Mouse (Mus musculus) kidney, adult 10 weeks (tissue): ENCODE measurements around the gene Mtmr3. TPM values are rescaled to one million over a fixed set of nuclear protein-coding genes. Genes with fewer than 3 reads are reported as not detected.

Source experiments
- polyA plus RNA-seq: library from polyadenylated mRNA; stranded (reverse); fragments of 350-450 nt; fragmentation: Illumina TruSeq; extraction: RNeasy Lipid Tissue Mini Kit (QIAGEN cat#74804); gene quantifications from one replicate; pipeline ENCODE4 v1.2.3, GENCODE M21; 2014; ENCODE audit warnings: low read depth, low replicate concordance

The Mtmr3 gene
- polyA plus RNA-seq, result 18.0 TPM

GRCm38 (mm10) chr11:4594608-4595500 lies at the start of gene Mtmr3:
Gene Mtmr3 (minus strand): TSS chr11:4594863.

GRCm38 (mm10) chr11:4637534-4638234 lies 43.0 kb upstream of the Mtmr3 start, which contains the start of gene Ascc2:
Gene Ascc2 (plus strand): TSS chr11:4637747.

GRCm38 (mm10) chr11:4620017-4620485 lies 25.4 kb upstream of the Mtmr3 start, which contains the start of gene Gm11032:
Gene Gm11032 (plus strand): TSS chr11:4620067.

GRCm38 (mm10) chr11:4440978-4441377 lies 153.7 kb downstream of the Mtmr3 start, which contains the start of gene Hormad2:
Gene Hormad2 (minus strand): TSS chr11:4441105.

Other genes starting within 250 kb of the Mtmr3 start
- gene Hormad2, start 153.8 kb downstream of the Mtmr3 start, polyA plus RNA-seq, result not detected
- not detected for gene Gm11032, start 25.2 kb upstream of the Mtmr3 start, polyA plus RNA-seq
- 11.2 TPM for gene Ascc2, start 42.9 kb upstream of the Mtmr3 start, polyA plus RNA-seq
- gene Uqcr10, start 109.5 kb upstream of the Mtmr3 start, polyA plus RNA-seq, result 56.3 TPM
- not detected for gene Zmat5, start 109.8 kb upstream of the Mtmr3 start, polyA plus RNA-seq
- gene Cabp7, start 151.9 kb upstream of the Mtmr3 start, polyA plus RNA-seq, result not detected